Mouse (Mus musculus) ES-Bruce4 (cell line): ENCODE measurements around the gene Tns2.

Experiments
- CTCF ChIP-seq: IDR thresholded peaks from one replicate; pipeline ENCODE4 v1.8.1; 2011; ENCODE audit warnings: low read depth, low read length
- EP300 ChIP-seq: IDR thresholded peaks from 2 replicates; pipeline ENCODE4 v1.6.1; 2011; ENCODE audit warnings: low read depth, low read length; ENCODE audit not compliant: insufficient read depth
- POLR2A ChIP-seq: IDR thresholded peaks from one replicate; pipeline ENCODE4 v1.8.1; 2011; ENCODE audit warnings: low read length; ENCODE audit not compliant: insufficient read depth

- TF ChIP-seq EP300 (no peak), CTCF (no peak), POLR2A (no peak)
Observed at GRCm38 (mm10) chr15:102091688-102092087, 8.5 kb upstream of the Tns2 start.
